Mouse (Mus musculus): ENCODE results near the gene Rap1gap2.

Rap1gap2 gene

GRCm38 (mm10) chr11:74525605-74526004, 85.1 kb downstream of the Rap1gap2 start:
- in situ Hi-C loops (cut with MboI; ENCODE audit: low pct_unique_long_range_greater_than_20kb in 1 of 2, low sequenced_read_pairs in 2 of 2, unreplicated experiment in 1 of 2): loop anchor here in 1 of 2 experiments (5.0 kb wide), 1 partner anchor 148 kb away; no protein-coding TSS in a partner anchor

GRCm38 (mm10) chr11:74525205-74525604, 85.5 kb downstream of the Rap1gap2 start:
- in situ Hi-C loops (cut with MboI; ENCODE audit: low pct_unique_long_range_greater_than_20kb in 1 of 2, low sequenced_read_pairs in 2 of 2, unreplicated experiment in 1 of 2): loop anchor here in 1 of 2 experiments (5.0 kb wide), 1 partner anchor 148 kb away; no protein-coding TSS in a partner anchor

GRCm38 (mm10) chr11:74524050-74524965, 86.4 kb downstream of the Rap1gap2 start:
- in situ Hi-C loops (cut with MboI; ENCODE audit: low pct_unique_long_range_greater_than_20kb in 1 of 2, low sequenced_read_pairs in 2 of 2, unreplicated experiment in 1 of 2): no loop called here

- in situ Hi-C loops (cut with MboI; ENCODE audit: low pct_unique_long_range_greater_than_20kb in 1 of 2, low sequenced_read_pairs in 2 of 2, unreplicated experiment in 1 of 2): no loop called here
Measured at GRCm38 (mm10) chr11:74523210-74523951, 87.3 kb downstream of the Rap1gap2 start.

GRCm38 (mm10) chr11:74522487-74523209, 88.1 kb downstream of the Rap1gap2 start:
- in situ Hi-C loops (cut with MboI; ENCODE audit: low pct_unique_long_range_greater_than_20kb in 1 of 2, low sequenced_read_pairs in 2 of 2, unreplicated experiment in 1 of 2): no loop called here

- in situ Hi-C loops (cut with MboI; ENCODE audit: low pct_unique_long_range_greater_than_20kb in 1 of 2, low sequenced_read_pairs in 2 of 2, unreplicated experiment in 1 of 2): no loop called here
Measured at GRCm38 (mm10) chr11:74521981-74522486, 88.7 kb downstream of the Rap1gap2 start.

- in situ Hi-C loops (cut with MboI; ENCODE audit: low pct_unique_long_range_greater_than_20kb in 1 of 2, low sequenced_read_pairs in 2 of 2, unreplicated experiment in 1 of 2): no loop called here
Measured at GRCm38 (mm10) chr11:74520201-74520600, 90.5 kb downstream of the Rap1gap2 start.

GRCm38 (mm10) chr11:74516112-74516511, 94.6 kb downstream of the Rap1gap2 start:
- in situ Hi-C loops (cut with MboI; ENCODE audit: low pct_unique_long_range_greater_than_20kb in 1 of 2, low sequenced_read_pairs in 2 of 2, unreplicated experiment in 1 of 2): no loop called here

- in situ Hi-C loops (cut with MboI; ENCODE audit: low pct_unique_long_range_greater_than_20kb in 1 of 2, low sequenced_read_pairs in 2 of 2, unreplicated experiment in 1 of 2): no loop called here
Measured at GRCm38 (mm10) chr11:74515046-74515445, 95.7 kb downstream of the Rap1gap2 start.

- in situ Hi-C loops (cut with MboI; ENCODE audit: low pct_unique_long_range_greater_than_20kb in 1 of 2, low sequenced_read_pairs in 2 of 2, unreplicated experiment in 1 of 2): no loop called here
Measured at GRCm38 (mm10) chr11:74512595-74512994, 98.1 kb downstream of the Rap1gap2 start.

- in situ Hi-C loops (cut with MboI; ENCODE audit: low pct_unique_long_range_greater_than_20kb in 1 of 2, low sequenced_read_pairs in 2 of 2, unreplicated experiment in 1 of 2): no loop called here
Measured at GRCm38 (mm10) chr11:74506275-74506674, 104.4 kb downstream of the Rap1gap2 start.

GRCm38 (mm10) chr11:74502485-74502884, 108.2 kb downstream of the Rap1gap2 start:
- in situ Hi-C loops (cut with MboI; ENCODE audit: low pct_unique_long_range_greater_than_20kb in 1 of 2, low sequenced_read_pairs in 2 of 2, unreplicated experiment in 1 of 2): no loop called here

GRCm38 (mm10) chr11:74501989-74502388, 108.7 kb downstream of the Rap1gap2 start:
- in situ Hi-C loops (cut with MboI; ENCODE audit: low pct_unique_long_range_greater_than_20kb in 1 of 2, low sequenced_read_pairs in 2 of 2, unreplicated experiment in 1 of 2): no loop called here

GRCm38 (mm10) chr11:74501061-74501460, 109.7 kb downstream of the Rap1gap2 start:
- in situ Hi-C loops (cut with MboI; ENCODE audit: low pct_unique_long_range_greater_than_20kb in 1 of 2, low sequenced_read_pairs in 2 of 2, unreplicated experiment in 1 of 2): no loop called here

- in situ Hi-C loops (cut with MboI; ENCODE audit: low pct_unique_long_range_greater_than_20kb in 1 of 2, low sequenced_read_pairs in 2 of 2, unreplicated experiment in 1 of 2): no loop called here
Measured at GRCm38 (mm10) chr11:74499521-74500099, 111.1 kb downstream of the Rap1gap2 start.

GRCm38 (mm10) chr11:74499058-74499457, 111.7 kb downstream of the Rap1gap2 start:
- in situ Hi-C loops (cut with MboI; ENCODE audit: low pct_unique_long_range_greater_than_20kb in 1 of 2, low sequenced_read_pairs in 2 of 2, unreplicated experiment in 1 of 2): no loop called here

GRCm38 (mm10) chr11:74496581-74496980, 114.1 kb downstream of the Rap1gap2 start:
- in situ Hi-C loops (cut with MboI; ENCODE audit: low pct_unique_long_range_greater_than_20kb in 1 of 2, low sequenced_read_pairs in 2 of 2, unreplicated experiment in 1 of 2): no loop called here

- in situ Hi-C loops (cut with MboI; ENCODE audit: low pct_unique_long_range_greater_than_20kb in 1 of 2, low sequenced_read_pairs in 2 of 2, unreplicated experiment in 1 of 2): no loop called here
Measured at GRCm38 (mm10) chr11:74493936-74494335, 116.8 kb downstream of the Rap1gap2 start.
